Comparison of ENCODE assay signal across 23 mouse cellular contexts in genomic region chr3:100496081-100496480, GRCm38 (mm10). TPM values are rescaled to one million over a fixed set of nuclear protein-coding genes. Genes with fewer than 3 reads are reported as not detected.
DNase-seq lines count a peak whose midpoint lies in the region; ATAC-seq lines count a peak whose summit lies in the region.
"Had no signal": no experiment of that assay in that cellular context is flagged by ENCODE, and none has a peak within 500 bp of the region (broad histone marks: within the 10 kb centered on the region; RNA-seq: fewer than 3 reads in every experiment).

No protein-coding gene starts in this region.

- H3K4me3 ChIP-seq in embryonic facial prominence, embryonic 14.5 days (ENCODE audit: low read depth, low read length): no peak overlapping the region
- no peak overlapping the region for H3K4me3 ChIP-seq in embryonic facial prominence, embryonic 10.5 days
- no peak overlapping the region for H3K4me3 ChIP-seq in liver, embryonic 15.5 days (replicated peaks)
- H3K4me3 ChIP-seq: embryonic facial prominence, embryonic 13.5 days; erythroblast, embryonic 14.5 days; forebrain, embryonic 10.5 days; forebrain, embryonic 12.5 days had no signal

- H3K9ac ChIP-seq in embryonic facial prominence, embryonic 14.5 days (ENCODE audit: low read depth, low read length): no peak overlapping the region
- H3K9ac ChIP-seq in liver, embryonic 15.5 days: no peak overlapping the region
- H3K9ac ChIP-seq: embryonic facial prominence, embryonic 13.5 days; forebrain, embryonic 12.5 days had no signal

- peak; percentile 17; the same call in 1 of the 2 replicates for ATAC-seq in embryonic facial prominence, embryonic 14.5 days (ENCODE audit: low read depth)
- peak; percentile 6; the same call in 1 of the 2 replicates for ATAC-seq in liver, embryonic 15.5 days (ENCODE audit: insufficient read depth)
- ATAC-seq: forebrain, embryonic 14.5 days; Patski had no signal

- H3K4me2 ChIP-seq in embryonic facial prominence, embryonic 14.5 days (ENCODE audit: low read depth, low read length): no peak overlapping the region
- H3K4me2 ChIP-seq in liver, embryonic 15.5 days: no peak overlapping the region
- H3K4me2 ChIP-seq: embryonic facial prominence, embryonic 13.5 days; forebrain, embryonic 12.5 days had no signal

- 69% methylated on average over 3 of the region's 3 CpGs for WGBS in embryonic facial prominence, embryonic 14.5 days
- WGBS in embryonic facial prominence, embryonic 10.5 days: 65% methylated on average over 3 of the region's 3 CpGs
- whole genome bisulfite sequencing in liver, embryonic 15.5 days (ENCODE audit: insufficient replicate concordance): 56% methylated on average over 3 of the region's 3 CpGs

- H3K9me3 ChIP-seq in embryonic facial prominence, embryonic 14.5 days (ENCODE audit: control insufficient read depth, low read length): peaks cover 3% of the 10 kb centered on the region; the same call in 1 of the 2 replicates
- H3K9me3 ChIP-seq in embryonic facial prominence, embryonic 10.5 days: peaks cover 3% of the 10 kb centered on the region; the same call in 1 of the 2 replicates
- H3K9me3 ChIP-seq in liver, embryonic 15.5 days (replicated peaks): no peaks in the 10 kb centered on the region
- H3K9me3 ChIP-seq: forebrain, embryonic 12.5 days had no signal

- H3K27me3 ChIP-seq in embryonic facial prominence, embryonic 14.5 days (replicated peaks; ENCODE audit: control insufficient read depth, insufficient read depth, low read length): no peaks in the 10 kb centered on the region
- peaks cover 13% of the 10 kb centered on the region for H3K27me3 ChIP-seq in embryonic facial prominence, embryonic 10.5 days (replicated peaks; ENCODE audit: low read depth, poor library complexity, severe bottlenecking)
- H3K27me3 ChIP-seq in liver, embryonic 15.5 days: peaks cover 3% of the 10 kb centered on the region; the same call in 1 of the 2 replicates
- H3K27me3 ChIP-seq: forebrain, embryonic 12.5 days; Patski had no signal

- no peaks in the 10 kb centered on the region for H3K4me1 ChIP-seq in embryonic facial prominence, embryonic 14.5 days (ENCODE audit: control insufficient read depth, insufficient read depth, low read length)
- H3K4me1 ChIP-seq in embryonic facial prominence, embryonic 10.5 days: peaks cover 6% of the 10 kb centered on the region; the same call in 1 of the 2 replicates
- H3K4me1 ChIP-seq in liver, embryonic 15.5 days (replicated peaks): peaks cover 13% of the 10 kb centered on the region
- H3K4me1 ChIP-seq: forebrain, embryonic 10.5 days had no signal

- no peak overlapping the region for H3K27ac ChIP-seq in embryonic facial prominence, embryonic 14.5 days (replicated peaks; ENCODE audit: low read depth, low read length)
- no peak overlapping the region for H3K27ac ChIP-seq in embryonic facial prominence, embryonic 10.5 days (replicated peaks)
- H3K27ac ChIP-seq in liver, embryonic 15.5 days (replicated peaks): no peak overlapping the region
- H3K27ac ChIP-seq: embryonic facial prominence, embryonic 13.5 days; forebrain, embryonic 10.5 days; forebrain, embryonic 12.5 days had no signal

- H3K36me3 ChIP-seq in embryonic facial prominence, embryonic 14.5 days (ENCODE audit: control insufficient read depth, insufficient read depth, low read length): no peaks in the 10 kb centered on the region
- no peaks in the 10 kb centered on the region for H3K36me3 ChIP-seq in embryonic facial prominence, embryonic 10.5 days (replicated peaks)
- H3K36me3 ChIP-seq in liver, embryonic 15.5 days (replicated peaks): no peaks in the 10 kb centered on the region
- H3K36me3 ChIP-seq: embryonic facial prominence, embryonic 13.5 days; forebrain, embryonic 10.5 days; forebrain, embryonic 12.5 days had no signal

- no peak for DNase-seq in embryonic facial prominence, embryonic 14.5 days (ENCODE audit: low spot score)
- no peak for DNase-seq in embryonic facial prominence, embryonic 10.5 days (ENCODE audit: low spot score)
- no peak for DNase-seq in liver
- DNase-seq in retina, adult 2 months (ENCODE audit: low read depth, low spot score): peak; percentile 25
- no peak for DNase-seq in retina, embryonic 14.5 days (ENCODE audit: low spot score)
- peak; percentile 53 for DNase-seq in retina, postnatal 7 days (ENCODE audit: low read depth, low spot score)
- DNase-seq in frontal cortex, postnatal 25 days (ENCODE audit: low spot score in 2 of 2): no peak
- DNase-seq: adrenal gland, adult 8-10 months; adrenal gland, postnatal 14 days; adrenal gland, postnatal 36 days; B cell, adult 2 months; cerebellum, adult 11-12 months; cerebellum, adult 2 months; cerebellum, adult 9-10 months; cerebellum, postnatal 10 days; cerebellum, postnatal 25 days had no signal

RNA-seq across cellular contexts. Expression of gene Tent5c, which starts 7.0 kb away (rescaled TPM):
- 8.7 and 13.2 TPM in 2 replicates for polyA plus RNA-seq in embryonic facial prominence, embryonic 14.5 days (2014; fragmentation: Nextera tagmentation; extraction: Ambion mirVana)
- 1.2 and 1.7 TPM in 2 replicates for polyA plus RNA-seq in embryonic facial prominence, embryonic 10.5 days (2016; fragmentation: Nextera tagmentation; extraction: Ambion mirVana)
- polyA plus RNA-seq in liver, embryonic 15.5 days (2015; fragmentation: Nextera tagmentation; extraction: Ambion mirVana): 94.2 and 107 TPM in 2 replicates

Comparison
In these comparisons a context has a peak if more than half of its experiments do, and no peak if none do; other contexts are left out.
1. DNase-seq: peak in retina, adult 2 months (single experiment) and retina, postnatal 7 days (single experiment); none in embryonic facial prominence, embryonic 14.5 days (single experiment), embryonic facial prominence, embryonic 10.5 days (single experiment), liver (single experiment), retina, embryonic 14.5 days (single experiment) and frontal cortex, postnatal 25 days (0 of 2).